Mouse (Mus musculus) cerebellum, adult 9-10 months (tissue): ENCODE results near the gene H2-DMb2.

Experiments
- DNase-seq: peaks from one replicate; pipeline ENCODE4 v3.0.0; 2022

Gene H2-DMb2

GRCm38 (mm10) chr17:34185526-34185925, 42.4 kb downstream of the H2-DMb2 start:
- DNase-seq = no peak

DNA sequence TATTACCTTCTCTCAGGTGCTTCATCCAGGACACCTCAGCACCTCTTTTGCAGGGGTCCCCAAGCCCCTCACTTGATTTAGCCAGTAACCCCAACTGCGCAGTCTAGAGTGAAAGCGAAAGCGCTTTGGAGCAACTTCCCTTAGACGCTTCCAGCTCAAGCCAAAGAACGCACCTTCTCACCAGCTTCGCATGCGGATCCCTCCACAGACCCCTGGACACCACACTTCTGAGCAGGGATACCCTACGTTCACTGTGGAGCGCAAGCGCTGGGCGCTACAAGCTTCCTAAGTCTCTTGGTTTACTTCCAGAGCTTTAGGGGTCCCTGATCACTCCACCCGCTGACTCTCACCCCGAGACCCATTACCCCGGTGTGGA, 43.8 kb downstream of the H2-DMb2 start:
- no peak for DNase-seq

DNA sequence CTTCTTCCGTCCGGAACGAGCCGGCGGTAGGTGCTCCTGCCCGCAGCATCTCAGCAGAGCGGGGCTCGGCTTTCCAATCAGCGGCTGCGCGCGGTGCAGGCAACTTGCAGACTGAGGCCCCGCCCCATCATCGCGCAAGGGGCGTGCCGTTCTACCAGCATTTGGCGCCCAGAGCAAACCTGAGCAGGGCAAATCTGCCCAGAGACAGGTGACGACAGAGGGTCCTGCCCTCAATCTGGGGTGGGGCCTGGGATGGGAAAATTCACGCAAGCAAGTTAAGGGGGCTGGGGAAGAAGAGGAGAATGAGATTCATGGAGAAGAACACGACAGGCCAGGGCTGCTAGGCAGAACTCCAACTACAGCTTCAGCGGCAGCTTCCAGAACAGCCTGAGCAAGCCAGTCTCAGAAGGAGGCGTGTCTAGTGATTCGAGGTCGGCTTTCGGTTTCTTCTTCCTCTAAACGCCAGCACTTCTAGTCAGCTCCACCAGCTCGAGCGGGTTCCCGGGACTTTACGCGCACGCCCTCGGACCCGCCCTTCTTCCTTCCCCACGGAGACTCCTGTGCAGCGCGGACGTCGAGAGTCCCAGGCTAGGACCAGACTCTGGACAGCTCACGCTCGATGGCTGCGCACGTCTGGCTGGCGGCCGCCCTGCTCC, 44.3 kb downstream of the H2-DMb2 start, which contains the start of the genes Tap1 and Psmb9:
Tap1 (plus strand) TSS at position 293 of the 656 bp plus-strand sequence.
Psmb9 (minus strand) TSS at position 504 of the 656 bp plus-strand sequence.
- peak; percentile 84 for DNase-seq

DNA sequence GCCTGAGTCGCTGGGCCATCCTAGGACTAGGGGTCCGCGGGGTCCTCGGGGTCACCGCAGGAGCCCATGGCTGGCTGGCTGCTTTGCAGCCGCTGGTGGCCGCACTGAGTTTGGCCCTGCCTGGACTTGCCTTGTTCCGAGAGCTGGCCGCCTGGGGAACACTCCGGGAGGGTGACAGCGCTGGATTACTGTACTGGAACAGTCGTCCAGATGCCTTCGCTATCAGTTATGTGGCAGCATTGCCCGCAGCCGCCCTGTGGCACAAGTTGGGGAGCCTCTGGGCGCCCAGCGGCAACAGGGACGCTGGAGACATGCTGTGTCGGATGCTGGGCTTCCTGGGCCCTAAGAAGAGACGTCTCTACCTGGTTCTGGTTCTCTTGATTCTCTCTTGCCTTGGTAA, 44.9 kb downstream of the H2-DMb2 start:
- no peak for DNase-seq

DNA sequence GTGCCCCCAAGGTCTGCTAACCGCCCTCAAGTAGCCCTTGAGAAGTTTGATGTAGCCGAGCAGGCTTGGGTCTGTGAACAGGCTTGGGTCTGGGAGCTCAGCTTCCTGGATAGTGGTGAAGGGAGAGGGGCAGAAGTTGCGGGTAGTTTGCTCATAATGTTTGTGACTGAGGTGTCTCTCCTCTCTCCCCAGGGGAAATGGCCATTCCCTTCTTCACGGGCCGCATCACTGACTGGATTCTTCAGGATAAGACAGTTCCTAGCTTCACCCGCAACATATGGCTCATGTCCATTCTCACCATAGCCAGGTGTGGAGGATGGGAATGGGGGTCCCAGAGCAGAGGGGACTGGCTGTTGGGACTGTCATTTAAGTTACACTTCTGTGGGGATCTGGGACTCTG, 45.9 kb downstream of the H2-DMb2 start:
- DNase-seq = no peak

- no peak for DNase-seq
These were observed 49.7 kb downstream of the H2-DMb2 start for GRCm38 (mm10) chr17:34192852-34193251.

DNA sequence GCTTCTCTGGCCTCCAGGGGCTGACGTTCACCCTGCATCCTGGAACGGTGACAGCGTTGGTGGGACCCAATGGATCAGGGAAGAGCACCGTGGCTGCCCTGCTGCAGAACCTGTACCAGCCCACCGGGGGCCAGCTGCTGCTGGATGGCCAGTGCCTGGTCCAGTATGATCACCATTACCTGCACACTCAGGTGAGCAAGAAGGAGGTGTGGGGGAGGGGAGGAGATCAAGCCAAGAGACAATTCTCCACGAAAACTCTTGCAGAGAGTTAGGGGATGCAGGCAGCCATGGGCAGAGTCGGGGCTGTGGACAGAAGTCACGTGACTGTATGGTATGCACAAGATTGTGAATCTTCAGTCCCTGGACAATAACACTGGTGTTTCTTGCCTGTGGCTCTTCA, 50.4 kb downstream of the H2-DMb2 start:
- no peak for DNase-seq

DNA sequence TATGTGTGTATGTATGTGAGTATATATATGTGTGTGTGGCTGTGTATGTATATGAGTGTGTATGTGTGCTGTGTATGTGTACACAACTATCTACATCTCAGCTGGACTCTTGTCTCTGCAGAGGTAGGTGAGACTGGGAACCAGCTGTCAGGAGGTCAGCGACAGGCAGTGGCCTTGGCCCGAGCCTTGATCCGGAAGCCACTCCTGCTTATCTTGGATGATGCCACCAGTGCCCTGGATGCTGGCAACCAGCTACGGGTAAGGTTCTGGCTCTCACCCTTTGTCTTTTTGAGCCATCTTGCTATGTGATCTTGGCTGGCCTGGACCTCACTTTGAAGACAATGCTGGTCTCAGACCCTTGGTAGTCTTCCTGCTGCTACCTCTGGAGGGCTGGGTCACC, 51.6 kb downstream of the H2-DMb2 start:
- DNase-seq = no peak

DNA sequence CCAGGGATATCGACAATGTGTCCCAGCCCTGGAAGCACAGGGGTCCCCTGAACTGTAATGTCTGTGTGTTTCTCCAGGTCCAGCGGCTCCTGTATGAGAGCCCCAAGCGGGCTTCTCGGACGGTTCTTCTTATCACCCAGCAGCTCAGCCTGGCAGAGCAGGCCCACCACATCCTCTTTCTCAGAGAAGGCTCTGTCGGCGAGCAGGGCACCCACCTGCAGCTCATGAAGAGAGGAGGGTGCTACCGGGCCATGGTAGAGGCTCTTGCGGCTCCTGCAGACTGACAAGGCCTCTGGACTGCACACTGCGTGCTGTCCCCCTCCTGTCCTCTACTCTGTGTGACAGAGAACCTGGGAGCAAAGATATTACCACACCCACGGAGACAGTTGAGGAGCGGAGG, 53.4 kb downstream of the H2-DMb2 start:
- no peak for DNase-seq

GRCm38 (mm10) chr17:34196941-34197894, 54.1 kb downstream of the H2-DMb2 start, which contains the start of gene Psmb8:
Gene Psmb8, plus strand, starts transcription at chr17:34197721.
- DNase-seq = peak; percentile 75

GRCm38 (mm10) chr17:34197904-34198520, 54.9 kb downstream of the H2-DMb2 start:
- DNase-seq = no peak

GRCm38 (mm10) chr17:34198521-34198912, 55.4 kb downstream of the H2-DMb2 start:
- no peak for DNase-seq

DNA sequence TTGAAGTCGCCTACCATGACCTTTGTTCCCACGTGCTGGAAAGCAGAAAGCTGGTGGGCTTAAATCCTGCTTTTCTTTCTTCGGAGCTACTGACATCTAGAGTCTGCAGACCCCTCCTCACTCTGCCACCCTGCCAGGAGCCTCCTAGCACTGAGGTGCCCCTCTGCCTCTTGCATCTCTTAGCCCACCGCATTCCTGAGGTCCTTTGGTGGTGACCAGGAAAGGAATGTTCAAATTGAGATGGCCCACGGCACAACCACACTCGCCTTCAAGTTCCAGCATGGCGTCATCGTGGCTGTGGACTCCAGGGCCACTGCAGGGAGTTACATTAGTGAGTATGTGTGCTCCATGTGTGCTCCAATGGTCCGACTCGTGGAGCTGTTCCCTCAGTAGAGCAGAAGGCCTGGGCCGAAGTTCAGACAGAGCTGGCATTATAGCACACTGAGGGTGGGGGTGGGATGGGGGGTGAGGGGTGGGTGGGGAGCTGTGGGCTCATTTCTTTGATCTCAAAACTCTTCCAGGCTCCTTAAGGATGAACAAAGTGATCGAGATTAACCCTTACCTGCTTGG, 56.0 kb downstream of the H2-DMb2 start:
- DNase-seq = no peak

GRCm38 (mm10) chr17:34200047-34200446, 56.9 kb downstream of the H2-DMb2 start:
- DNase-seq = no peak

DNA sequence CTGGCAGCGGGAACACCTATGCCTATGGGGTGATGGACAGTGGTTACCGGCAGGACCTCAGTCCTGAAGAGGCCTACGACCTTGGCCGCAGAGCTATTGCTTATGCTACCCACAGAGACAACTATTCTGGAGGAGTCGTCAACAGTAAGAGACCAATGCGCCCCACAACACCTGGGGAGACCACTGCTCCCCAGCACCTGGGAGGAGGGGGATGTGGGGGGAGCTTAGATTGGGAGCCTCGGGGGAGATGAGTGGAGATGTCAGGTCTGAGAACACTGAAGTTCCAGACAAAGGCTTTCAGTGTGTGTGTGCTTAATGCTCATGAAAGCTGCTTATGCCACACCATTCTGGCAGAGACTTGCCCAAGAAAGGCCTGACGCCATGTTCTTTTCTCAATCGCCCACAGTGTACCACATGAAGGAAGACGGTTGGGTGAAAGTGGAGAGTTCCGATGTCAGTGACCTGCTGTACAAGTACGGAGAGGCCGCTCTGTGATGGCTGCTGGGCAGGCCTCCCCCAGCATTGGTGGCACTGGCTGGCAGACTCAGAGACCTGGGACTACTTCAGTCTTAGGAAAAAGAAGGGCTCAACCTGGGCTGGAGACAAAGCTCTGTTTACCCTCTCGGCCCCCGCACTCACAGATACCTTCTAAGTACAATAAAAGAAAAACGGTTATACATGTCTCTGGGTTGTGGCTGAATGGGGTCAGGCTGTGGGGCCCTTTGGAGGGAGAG, 57.8 kb downstream of the H2-DMb2 start:
- no peak for DNase-seq
